Mouse (Mus musculus): ENCODE measurements at regions not wholly inside any gene's neighbourhood (a gene's known extent, or its start where the extent isn't known, plus 50 kb on each side); places are given as distances from the start of the nearest gene placed in this dataset.

DNA sequence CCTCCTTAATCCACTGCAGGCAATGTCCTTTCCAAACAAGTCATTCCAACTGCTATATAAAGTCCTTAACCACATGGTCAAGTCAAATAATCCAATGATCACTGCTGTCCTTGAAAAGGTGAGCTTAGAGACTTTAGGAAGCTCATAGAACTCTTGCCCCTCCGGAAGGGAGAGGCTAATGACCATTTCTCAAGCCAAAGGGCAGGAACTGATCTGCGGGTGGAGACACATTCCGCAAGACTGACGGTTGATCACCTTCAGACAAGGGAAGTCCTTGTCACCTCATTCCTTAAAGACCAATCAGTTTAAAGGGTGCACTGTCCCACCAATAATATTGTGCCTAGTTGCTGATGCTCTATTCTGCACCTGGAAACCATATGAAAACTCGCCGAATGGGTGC, 96.4 kb upstream of the Id4 start:
- Histone ChIP-seq H3K9ac (ENCODE audit: low read length) (no peak overlapping the region), H3K4me1 (ENCODE audit: control insufficient read depth, insufficient read depth, low read length) (peaks cover 17% of the 10 kb centered on the region), H3K27me3 (ENCODE audit: control insufficient read depth, insufficient read depth, low read length) (no peaks in the 10 kb centered on the region), H3K36me3 (ENCODE audit: control insufficient read depth, insufficient read depth, low read length) (no peaks in the 10 kb centered on the region), H3K9me3 (ENCODE audit: control insufficient read depth, low read length) (no peaks in the 10 kb centered on the region), H3K4me3 (ENCODE audit: low read depth, low read length) (no peak overlapping the region), H3K27ac (ENCODE audit: low read depth, low read length) (no peak overlapping the region), H3K4me2 (no peak overlapping the region)
- ATAC-seq (ENCODE audit: low FRiP score) (no peak), DNase-seq (ENCODE audit: low spot score, missing footprints) (no peak)
- 92% methylated on average over 6 of the region's 6 CpGs for WGBS

DNA sequence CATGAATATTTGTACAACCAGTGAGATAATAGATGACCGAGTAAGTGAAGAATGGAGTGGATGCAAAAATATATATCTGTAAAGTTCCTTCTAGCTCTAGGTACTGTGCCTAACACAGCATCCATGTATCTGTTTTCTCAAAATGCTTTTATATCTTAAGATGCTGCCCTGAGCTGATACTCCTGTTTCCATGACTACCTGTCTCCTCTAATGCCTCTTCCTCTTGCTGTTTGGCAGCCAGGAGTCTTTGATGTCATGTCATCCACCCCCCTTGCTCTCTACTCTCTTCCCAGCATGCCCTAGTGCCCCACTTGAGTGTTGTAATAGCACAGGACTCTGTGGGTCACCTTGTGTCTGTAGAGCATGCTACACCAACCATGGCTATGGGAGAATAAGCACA, 95.2 kb upstream of the Id4 start:
- Histone ChIP-seq H3K4me1 (ENCODE audit: control insufficient read depth, insufficient read depth, low read length) (peaks cover 5% of the 10 kb centered on the region; the same call in 1 of the 2 replicates), H3K9me3 (ENCODE audit: control insufficient read depth, low read length) (no peaks in the 10 kb centered on the region), H3K36me3 (ENCODE audit: control insufficient read depth, insufficient read depth, low read length) (no peaks in the 10 kb centered on the region), H3K4me2 (no peak overlapping the region), H3K4me3 (ENCODE audit: low read depth, low read length) (no peak overlapping the region), H3K27ac (ENCODE audit: low read depth, low read length) (no peak overlapping the region), H3K27me3 (ENCODE audit: control insufficient read depth, insufficient read depth, low read length) (no peaks in the 10 kb centered on the region), H3K9ac (ENCODE audit: low read length) (no peak overlapping the region)
- DNase-seq (ENCODE audit: low spot score, missing footprints) (no peak), ATAC-seq (ENCODE audit: low FRiP score) (no peak)
- WGBS = 100% methylated on average over 1 of the region's 1 CpGs

DNA sequence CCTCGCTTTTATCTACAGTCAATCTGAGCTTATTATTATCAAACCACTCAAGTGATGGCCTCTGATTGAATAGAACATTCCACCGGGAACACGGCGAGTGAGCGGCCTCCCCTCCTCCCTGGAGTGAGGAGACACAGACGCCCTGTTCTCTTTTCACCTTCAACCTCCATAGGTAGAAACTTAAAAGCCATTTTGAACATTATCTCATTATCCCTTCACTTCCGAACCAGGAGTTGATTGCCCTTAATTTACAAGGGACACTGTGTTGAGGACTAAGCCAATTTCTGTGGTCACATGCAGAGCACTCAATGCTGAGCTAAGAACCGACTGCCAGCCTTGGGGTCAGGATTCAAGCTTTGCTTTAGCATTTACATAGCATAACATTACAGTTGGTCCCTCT, 93.1 kb upstream of the Id4 start:
- no peaks in the 10 kb centered on the region for H3K36me3 ChIP-seq (ENCODE audit: control insufficient read depth, insufficient read depth, low read length)
- H3K9me3 ChIP-seq (ENCODE audit: control insufficient read depth, low read length) = no peaks in the 10 kb centered on the region
- 45% methylated on average over 8 of the region's 8 CpGs for WGBS
- no peak overlapping the region for H3K4me3 ChIP-seq (ENCODE audit: low read depth, low read length)
- ATAC-seq (ENCODE audit: low FRiP score) (no peak), DNase-seq (ENCODE audit: low spot score, missing footprints) (no peak)
- H3K4me2 ChIP-seq = no peak overlapping the region
- peaks cover 13% of the 10 kb centered on the region for H3K4me1 ChIP-seq (ENCODE audit: control insufficient read depth, insufficient read depth, low read length)
- H3K27ac ChIP-seq (ENCODE audit: low read depth, low read length) = no peak overlapping the region
- no peaks in the 10 kb centered on the region for H3K27me3 ChIP-seq (ENCODE audit: control insufficient read depth, insufficient read depth, low read length)
- H3K9ac ChIP-seq (ENCODE audit: low read length) = no peak overlapping the region

DNA sequence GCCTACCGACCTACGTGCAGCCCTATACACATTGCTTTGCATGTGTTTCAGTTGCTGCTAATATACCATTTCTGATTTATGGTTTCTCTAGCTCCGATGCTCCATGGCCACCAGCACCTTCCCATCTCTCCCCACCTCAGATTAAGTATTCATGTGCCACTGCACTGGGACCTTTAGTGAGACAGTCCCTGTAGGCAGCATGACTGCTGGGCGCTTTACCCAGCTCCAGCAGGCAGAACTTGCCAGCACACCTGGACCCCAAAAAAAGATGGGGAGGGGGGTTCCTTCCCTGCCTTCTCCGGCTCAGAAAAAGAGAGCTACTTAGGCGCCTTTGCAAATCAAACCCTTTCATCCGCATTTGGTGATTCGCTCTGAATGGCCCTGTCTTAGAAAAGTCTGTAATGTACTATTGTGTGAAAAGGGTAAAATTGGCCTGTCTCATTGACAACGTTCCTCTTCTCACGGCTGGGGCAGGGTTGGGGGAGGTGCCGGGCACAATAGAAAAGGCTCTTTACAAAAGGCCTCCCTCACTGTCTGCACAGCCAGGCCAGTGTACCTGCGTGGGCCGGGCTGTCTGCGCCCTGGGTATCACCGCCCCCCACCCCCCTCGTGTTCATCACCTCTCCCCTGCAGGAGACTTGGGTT, 89.6 kb upstream of the Id4 start:
- ATAC-seq (ENCODE audit: low FRiP score) (peak; percentile 76), DNase-seq (ENCODE audit: low spot score, missing footprints) (peak; percentile 88)
- Histone ChIP-seq H3K4me1 (ENCODE audit: control insufficient read depth, insufficient read depth, low read length) (peaks cover 13% of the 10 kb centered on the region), H3K27me3 (ENCODE audit: control insufficient read depth, insufficient read depth, low read length) (no peaks in the 10 kb centered on the region), H3K36me3 (ENCODE audit: control insufficient read depth, insufficient read depth, low read length) (no peaks in the 10 kb centered on the region), H3K9me3 (ENCODE audit: control insufficient read depth, low read length) (no peaks in the 10 kb centered on the region), H3K4me3 (ENCODE audit: low read depth, low read length) (no peak overlapping the region), H3K9ac (ENCODE audit: low read length) (peak overlapping the region; percentile 53), H3K4me2 (peak overlapping the region; percentile 18; the same call in 1 of the 2 replicates), H3K27ac (ENCODE audit: low read depth, low read length) (peak overlapping the region; percentile 30)
- WGBS = 23% methylated on average over 16 of the region's 16 CpGs

DNA sequence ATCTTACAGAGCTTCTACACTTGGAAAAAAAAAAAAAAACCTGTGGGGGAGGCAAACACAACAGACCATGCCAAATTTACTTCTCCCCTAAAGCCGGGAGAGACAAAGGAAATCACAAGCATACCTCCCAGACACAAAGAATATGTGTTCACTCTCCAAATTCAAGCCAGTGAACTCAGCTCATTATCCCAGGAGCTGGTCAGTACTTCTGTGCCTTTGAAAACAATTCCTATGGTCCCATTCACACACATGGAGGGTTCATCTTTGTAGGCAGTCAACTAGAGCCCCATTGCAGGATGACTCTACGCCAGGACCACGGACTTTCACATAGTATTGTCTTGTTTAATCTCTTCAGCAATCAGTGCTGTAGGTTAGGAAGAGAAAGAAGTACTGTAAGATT, 89.0 kb upstream of the Id4 start:
- WGBS = 29% methylated on average over 3 of the region's 3 CpGs
- ATAC-seq (ENCODE audit: low FRiP score) = no peak; the same call in 1 of the 2 replicates
- peak overlapping the region; percentile 18; the same call in 1 of the 2 replicates for H3K4me2 ChIP-seq

DNA sequence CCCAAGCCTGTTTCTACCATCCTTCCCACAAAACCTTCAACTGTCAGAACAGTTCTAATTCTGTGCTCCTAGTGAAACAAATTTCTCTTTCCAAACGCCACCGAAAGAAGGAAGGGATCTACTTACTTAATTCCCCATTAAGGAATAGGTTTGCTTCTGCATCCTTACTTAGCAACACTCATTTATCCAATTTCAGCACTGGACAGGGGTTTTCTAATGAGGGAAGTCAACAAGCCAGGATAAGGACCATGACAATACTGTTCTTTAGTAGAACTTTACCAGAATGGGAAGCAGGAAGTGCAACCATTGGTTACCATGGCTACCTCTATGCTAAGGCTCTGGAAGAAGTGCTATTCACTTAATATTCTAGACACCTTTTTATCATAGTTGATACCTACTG, 68.6 kb upstream of the Id4 start:
- no peaks in the 10 kb centered on the region for H3K4me1 ChIP-seq (ENCODE audit: control insufficient read depth, insufficient read depth, low read length)
- 93% methylated on average over 2 of the region's 2 CpGs for whole genome bisulfite sequencing
- H3K9me3 ChIP-seq (ENCODE audit: control insufficient read depth, low read length) = no peaks in the 10 kb centered on the region
- H3K4me2 ChIP-seq = no peak overlapping the region
- no peak for ATAC-seq (ENCODE audit: low FRiP score)
- H3K36me3 ChIP-seq (ENCODE audit: control insufficient read depth, insufficient read depth, low read length) = no peaks in the 10 kb centered on the region
- H3K27ac ChIP-seq (ENCODE audit: low read depth, low read length) = no peak overlapping the region
- H3K27me3 ChIP-seq (ENCODE audit: control insufficient read depth, insufficient read depth, low read length) = no peaks in the 10 kb centered on the region
- H3K4me3 ChIP-seq (ENCODE audit: low read depth, low read length) = no peak overlapping the region
- no peak overlapping the region for H3K9ac ChIP-seq (ENCODE audit: low read length)
- no peak for DNase-seq (ENCODE audit: low spot score, missing footprints)

More for the DNA sequence above, 89.0 kb upstream of the Id4 start:
- no peaks in the 10 kb centered on the region for H3K9me3 ChIP-seq (ENCODE audit: control insufficient read depth, low read length)
- H3K4me1 ChIP-seq (ENCODE audit: control insufficient read depth, insufficient read depth, low read length) = peaks cover 13% of the 10 kb centered on the region
- peak overlapping the region; percentile 53 for H3K9ac ChIP-seq (ENCODE audit: low read length)
- H3K27ac ChIP-seq (ENCODE audit: low read depth, low read length) = peak overlapping the region; percentile 30
- H3K36me3 ChIP-seq (ENCODE audit: control insufficient read depth, insufficient read depth, low read length) = no peaks in the 10 kb centered on the region
- H3K27me3 ChIP-seq (ENCODE audit: control insufficient read depth, insufficient read depth, low read length) = no peaks in the 10 kb centered on the region
- DNase-seq (ENCODE audit: low spot score, missing footprints) = no peak
- H3K4me3 ChIP-seq (ENCODE audit: low read depth, low read length) = no peak overlapping the region

DNA sequence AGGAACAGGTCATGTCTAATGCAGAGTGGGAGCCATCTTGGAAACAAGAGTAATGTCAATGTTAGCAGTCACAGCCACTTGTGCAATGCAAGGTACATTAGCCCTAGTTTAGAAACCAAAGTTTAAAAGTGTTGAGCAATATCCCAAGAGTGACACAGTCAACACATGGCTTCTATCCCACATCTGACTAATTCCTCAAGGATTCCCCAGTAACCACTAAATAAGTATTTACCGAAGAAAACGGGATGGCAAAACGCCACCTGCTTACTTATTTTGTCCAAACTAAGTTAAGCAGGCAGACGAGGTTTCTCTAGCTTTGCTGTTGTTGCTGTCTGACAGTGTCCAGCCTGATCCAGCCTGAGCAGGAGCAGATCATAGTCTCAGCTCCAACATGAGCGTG, 67.1 kb upstream of the Id4 start:
- Histone ChIP-seq H3K27ac (ENCODE audit: low read depth, low read length) (no peak overlapping the region), H3K4me1 (ENCODE audit: control insufficient read depth, insufficient read depth, low read length) (no peaks in the 10 kb centered on the region), H3K4me2 (no peak overlapping the region), H3K27me3 (ENCODE audit: control insufficient read depth, insufficient read depth, low read length) (no peaks in the 10 kb centered on the region), H3K9ac (ENCODE audit: low read length) (no peak overlapping the region), H3K9me3 (ENCODE audit: control insufficient read depth, low read length) (no peaks in the 10 kb centered on the region), H3K4me3 (ENCODE audit: low read depth, low read length) (no peak overlapping the region), H3K36me3 (ENCODE audit: control insufficient read depth, insufficient read depth, low read length) (no peaks in the 10 kb centered on the region)
- WGBS = 88% methylated on average over 5 of the region's 5 CpGs
- ATAC-seq (ENCODE audit: low FRiP score) (no peak), DNase-seq (ENCODE audit: low spot score, missing footprints) (no peak)

DNA sequence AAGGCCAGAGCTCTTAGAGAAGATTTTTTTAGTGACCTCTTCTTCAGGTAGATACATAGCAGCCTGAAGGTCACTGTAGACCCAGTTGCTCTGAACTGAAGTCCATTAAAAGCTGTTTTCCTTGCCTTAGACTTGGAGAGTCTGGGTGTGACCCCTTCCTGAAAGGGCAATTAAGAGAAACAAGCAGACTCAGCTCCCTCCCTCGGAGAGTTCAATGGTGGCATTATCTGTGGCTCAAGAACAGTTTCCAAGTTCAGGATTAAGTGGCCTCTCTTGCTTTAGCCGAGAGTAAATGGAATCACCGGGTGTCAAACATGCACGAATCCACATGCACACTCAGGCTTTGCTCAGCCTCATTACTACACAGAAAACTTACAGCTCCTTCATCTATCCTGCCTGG, 53.2 kb upstream of the Id4 start:
- H3K27ac ChIP-seq (ENCODE audit: low read depth, low read length) = no peak overlapping the region
- H3K9ac ChIP-seq (ENCODE audit: low read length) = no peak overlapping the region
- H3K4me1 ChIP-seq (ENCODE audit: control insufficient read depth, insufficient read depth, low read length) = no peaks in the 10 kb centered on the region
- DNase-seq (ENCODE audit: low spot score, missing footprints) (no peak), ATAC-seq (ENCODE audit: low FRiP score) (no peak)
- no peaks in the 10 kb centered on the region for H3K27me3 ChIP-seq (ENCODE audit: control insufficient read depth, insufficient read depth, low read length)
- 52% methylated on average over 4 of the region's 4 CpGs for WGBS
- no peaks in the 10 kb centered on the region for H3K36me3 ChIP-seq (ENCODE audit: control insufficient read depth, insufficient read depth, low read length)
- H3K4me2 ChIP-seq = no peak overlapping the region
- H3K4me3 ChIP-seq (ENCODE audit: low read depth, low read length) = no peak overlapping the region
- H3K9me3 ChIP-seq (ENCODE audit: control insufficient read depth, low read length) = no peaks in the 10 kb centered on the region

Data from midbrain, embryonic 11.5 days (tissue).